Mouse (Mus musculus) liver, embryonic 14.5 days (tissue): ENCODE measurements at regions not wholly inside any gene's neighbourhood (a gene's known extent, or its start where the extent isn't known, plus 50 kb on each side); places are given as distances from the start of the nearest gene placed in this dataset.

Experiments used
- ATAC-seq: fragments of 200-750 bp; cut with Nextera tagmentation; 2 replicates; pipeline ENCODE4 v1.8.0; 2017; ENCODE audit warnings: moderate number of reproducible peaks, mild to moderate bottlenecking, moderate library complexity; ENCODE audit not compliant: insufficient read depth
- DNase-seq, 3 experiments: peaks; one replicate each; pipeline ENCODE4 v3.0.0-alpha.2; 2012 to 2013; ENCODE audit warnings: low read depth in 3 of 3, low spot score in 3 of 3
- H3K27ac ChIP-seq: fragments of 300-500 bp; sonication (generic); 2 replicates; pipeline ENCODE4 v1.5.1; 2014; ENCODE audit warnings: moderate library complexity, mild to moderate bottlenecking, control low read depth, inconsistent platforms
- H3K27me3 ChIP-seq: fragments of 300-500 bp; sonication (generic); 2 replicates; pipeline ENCODE4 v1.6.1; 2014; ENCODE audit warnings: mild to moderate bottlenecking, low read length, moderate library complexity; ENCODE audit not compliant: control insufficient read depth, insufficient read depth
- H3K36me3 ChIP-seq: fragments of 300-500 bp; sonication (generic); replicated peaks from 2 replicates; pipeline ENCODE4 v1.6.1; 2014; ENCODE audit warnings: low read depth; ENCODE audit not compliant: control insufficient read depth, insufficient read depth
- H3K4me1 ChIP-seq, 2 experiments: fragments of 200-500 bp in 1 of 2; fragments of 300-500 bp in 1 of 2; sonication (generic) in 1 of 2; replicated peaks; 2 replicates each; pipeline ENCODE4 v1.6.1; 2012 to 2014; ENCODE audit warnings: antibody characterized with exemption in 1 of 2, inconsistent platforms in 1 of 2, low read length in 1 of 2; ENCODE audit not compliant: control insufficient read depth in 2 of 2, insufficient read depth in 2 of 2
- H3K4me2 ChIP-seq: fragments of 300-500 bp; sonication (generic); 2 replicates; pipeline ENCODE4 v1.6.1; 2014; ENCODE audit warnings: low read depth, mild to moderate bottlenecking, control low read depth, moderate library complexity
- H3K4me3 ChIP-seq, 2 experiments: fragments of 200-500 bp in 1 of 2; fragments of 300-500 bp in 1 of 2; sonication (generic) in 1 of 2; 2 replicates each; pipeline ENCODE4 v1.5.1; 2012 to 2014; ENCODE audit warnings: low read depth in 2 of 2, low read length in 2 of 2, mild to moderate bottlenecking in 2 of 2, control low read depth in 1 of 2, inconsistent platforms in 1 of 2, moderate library complexity in 1 of 2; ENCODE audit not compliant: insufficient read depth in 1 of 2
- H3K9ac ChIP-seq: fragments of 300-500 bp; sonication (generic); replicated peaks from 2 replicates; pipeline ENCODE4 v1.6.1; 2014; ENCODE audit warnings: mild to moderate bottlenecking, control low read depth, moderate library complexity
- H3K9me3 ChIP-seq: fragments of 300-500 bp; sonication (generic); 2 replicates; pipeline ENCODE4 v1.6.1; 2016; ENCODE audit warnings: low read length, mixed read lengths; ENCODE audit not compliant: control insufficient read depth
- CTCF ChIP-seq: IDR thresholded peaks from 2 replicates; pipeline ENCODE4 v1.5.1; 2016; ENCODE audit warnings: antibody characterized with exemption, low read depth, control low read depth
- EP300 ChIP-seq: IDR thresholded peaks from 2 replicates; pipeline ENCODE4 v1.6.1; 2016; ENCODE audit warnings: antibody characterized with exemption, low read depth
- WGBS: fragments of 180-500 bp; shearing (Covaris S2); extraction: QIAGEN DNeasy Blood & Tissue Kit; methylation state at CpG from one replicate; pipeline ENCODE4 v1.1.7; 2014; ENCODE audit not compliant: insufficient replicate concordance; 5-methylcytosine and 5-hydroxymethylcytosine counted together

DNA sequence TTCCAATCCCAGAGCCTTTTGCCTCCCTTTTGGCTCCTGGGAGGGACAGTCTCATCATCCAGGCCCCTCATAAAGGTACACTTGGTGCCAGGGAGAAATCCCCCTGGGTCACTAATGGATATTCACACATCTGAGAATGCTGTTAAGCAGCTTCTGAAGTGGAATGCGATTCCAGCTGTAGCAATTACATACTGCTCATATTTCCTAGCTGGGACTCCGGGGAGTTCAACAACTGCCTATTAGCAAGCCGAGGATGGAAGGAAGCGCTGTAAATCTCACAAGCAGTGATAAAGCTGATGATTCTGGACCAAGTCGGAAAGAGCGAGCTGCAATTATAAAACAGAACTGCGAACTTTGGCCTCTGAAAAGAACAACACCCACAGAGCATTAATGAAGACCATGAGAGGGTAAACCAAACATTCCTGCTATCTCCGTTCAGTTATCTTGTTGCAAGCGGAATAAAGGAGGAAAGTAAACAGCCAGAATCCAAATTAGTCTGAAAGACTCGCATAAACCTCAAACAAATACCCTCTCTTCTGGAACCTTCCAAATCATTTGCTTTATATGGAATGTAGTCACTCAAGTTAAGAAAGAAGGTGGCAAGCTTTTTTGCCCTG, 82.8 kb upstream of the Hgf start:
- Histone ChIP-seq H3K36me3 (no peaks in the 10 kb centered on the region), H3K4me2 (peak overlapping the region; percentile 54), H3K9ac (no peak overlapping the region; the same call in 1 of the 2 replicates), H3K4me3 (no peak overlapping the region), H3K27ac (no peak overlapping the region), H3K9me3 (no peaks in the 10 kb centered on the region), H3K27me3 (no peaks in the 10 kb centered on the region), H3K4me1 (peaks cover 13 to 24% of the 10 kb centered on the region in 2 experiments; a peak in 3 of 4 replicates)
- TF ChIP-seq EP300 (no peak), CTCF (no peak)
- no peak for ATAC-seq
- DNase-seq: no peak
- WGBS: 46% methylated on average over 10 of the region's 10 CpGs

DNA sequence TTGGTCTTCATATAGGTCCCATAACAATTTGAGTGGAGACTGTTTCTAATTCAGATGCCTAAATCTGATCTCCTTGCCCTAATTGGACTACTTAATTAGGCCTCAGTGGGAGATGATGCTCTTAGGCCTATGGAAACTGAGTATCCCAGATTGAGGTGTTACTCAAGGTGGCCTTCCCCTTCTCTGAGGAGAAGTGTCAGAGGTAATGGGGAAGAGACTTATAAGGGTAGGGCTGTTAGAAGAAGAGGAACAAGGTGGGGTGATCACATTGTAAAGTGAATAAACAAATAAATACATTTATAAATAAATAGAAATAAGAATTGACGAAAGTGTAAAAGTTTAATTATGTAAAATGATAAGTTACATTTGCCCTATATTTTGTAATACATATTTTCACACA, 65.3 kb upstream of the Hgf start:
- H3K4me2 ChIP-seq: no peak overlapping the region
- H3K4me1 ChIP-seq: no peaks in the 10 kb centered on the region
- no peak for ATAC-seq
- no peak overlapping the region for H3K4me3 ChIP-seq
- WGBS: 50% methylated on average over 1 of the region's 1 CpGs
- H3K9me3 ChIP-seq: no peaks in the 10 kb centered on the region
- H3K27me3 ChIP-seq: no peaks in the 10 kb centered on the region
- no peak overlapping the region for H3K27ac ChIP-seq
- H3K9ac ChIP-seq: no peak overlapping the region
- no peaks in the 10 kb centered on the region for H3K36me3 ChIP-seq
- no peak for DNase-seq
- TF ChIP-seq CTCF (no peak), EP300 (no peak)

DNA sequence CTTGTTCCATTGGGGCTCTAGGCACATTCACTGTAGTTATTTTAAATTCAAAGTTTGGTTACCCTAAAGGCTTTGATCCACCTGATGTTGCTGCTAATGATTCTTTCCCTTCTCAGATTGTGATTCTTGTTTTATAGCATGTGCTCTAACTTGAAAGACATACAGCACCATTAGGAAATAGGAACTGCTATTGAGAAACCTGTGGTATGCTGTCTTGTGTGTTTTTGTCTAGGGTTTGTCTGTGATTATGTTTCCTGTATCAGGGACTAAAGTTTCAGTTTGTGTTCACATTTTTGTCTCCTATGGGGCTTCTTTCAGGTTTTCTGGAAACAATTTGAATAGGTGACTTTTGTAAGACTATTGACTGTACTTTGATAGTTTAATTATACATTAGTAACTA, 63.5 kb upstream of the Hgf start:
- H3K36me3 ChIP-seq: no peaks in the 10 kb centered on the region
- H3K4me3 ChIP-seq: no peak overlapping the region
- no peak overlapping the region for H3K9ac ChIP-seq
- no peak overlapping the region for H3K27ac ChIP-seq
- H3K27me3 ChIP-seq: no peaks in the 10 kb centered on the region
- ATAC-seq (no peak), DNase-seq (no peak)
- TF ChIP-seq EP300: no peak
- TF ChIP-seq CTCF: no peak
- no peaks in the 10 kb centered on the region for H3K9me3 ChIP-seq
- no peak overlapping the region for H3K4me2 ChIP-seq
- H3K4me1 ChIP-seq: no peaks in the 10 kb centered on the region

DNA sequence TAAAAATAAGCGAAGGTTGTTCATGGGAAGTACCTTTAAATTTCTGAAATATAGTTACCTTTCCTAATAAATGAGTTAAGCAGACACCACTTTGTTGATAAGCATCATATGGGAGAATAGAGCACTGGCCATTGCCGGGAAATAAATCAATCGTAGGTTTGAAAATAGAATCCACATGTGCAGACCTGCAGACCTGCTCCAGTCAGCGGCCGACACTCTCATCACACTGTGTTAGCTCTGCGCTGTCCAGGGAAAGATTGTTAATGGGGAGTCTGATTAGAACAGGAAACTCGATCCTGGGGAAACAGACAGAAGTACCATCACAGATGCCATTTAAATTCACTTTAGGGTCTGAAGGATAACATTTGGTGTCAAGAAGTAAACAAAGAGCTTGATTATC, 53.4 kb upstream of the Hgf start:
- DNase-seq: no peak
- H3K9me3 ChIP-seq: no peaks in the 10 kb centered on the region

More for the DNA sequence above, 53.4 kb upstream of the Hgf start:
- H3K36me3 ChIP-seq: no peaks in the 10 kb centered on the region
- no peak overlapping the region for H3K9ac ChIP-seq
- TF ChIP-seq EP300 (no peak), CTCF (no peak)
- no peak for ATAC-seq
- H3K4me3 ChIP-seq: no peak overlapping the region
- H3K27ac ChIP-seq: no peak overlapping the region
- WGBS: 55% methylated on average over 7 of the region's 7 CpGs
- no peaks in the 10 kb centered on the region for H3K27me3 ChIP-seq
- H3K4me2 ChIP-seq: no peak overlapping the region
- H3K4me1 ChIP-seq: no peaks in the 10 kb centered on the region
